ENCODE assay signal across 8 mouse cellular contexts in the genomic region with DNA sequence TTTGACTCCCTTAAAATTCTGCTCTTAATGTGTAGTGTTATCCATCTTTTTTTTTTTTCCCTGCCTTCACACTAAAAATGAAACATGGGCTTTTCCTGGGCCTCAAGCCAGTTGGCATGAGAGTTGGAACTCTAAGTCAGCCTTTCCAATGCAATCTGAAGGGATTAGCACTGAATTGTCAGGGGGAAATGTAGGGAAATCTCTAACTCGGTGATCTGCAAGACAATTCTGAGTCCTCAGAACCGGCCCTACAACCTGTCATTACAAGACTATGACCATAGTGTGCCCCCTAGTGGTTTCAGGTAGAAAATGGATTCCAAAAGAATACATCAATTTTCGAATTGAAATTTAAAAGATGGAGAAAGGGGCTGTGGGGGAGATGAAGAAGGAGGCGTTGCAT.
DNase-seq lines count a peak whose midpoint lies in the region; ATAC-seq lines count a peak whose summit lies in the region.

No protein-coding gene starts in this region.

- peak; percentile 25 for DNase-seq in adrenal gland, postnatal 14 days
- DNase-seq in adrenal gland, adult 8-10 months: no peak
- peak; percentile 25 for DNase-seq in layer of hippocampus, adult 11-12 months (ENCODE audit: low spot score)
- no peak for DNase-seq in layer of hippocampus, adult 9-10 months (ENCODE audit: low spot score)
- peak; percentile 18 for DNase-seq in adipocyte (ENCODE audit: low spot score)
- DNase-seq in forelimb bud, embryonic 11.5 days (ENCODE audit: low read depth, low spot score): peak; percentile 34
- DNase-seq in retina, embryonic 14.5 days (ENCODE audit: low spot score): peak; percentile 61

- ATAC-seq in megakaryocyte-erythroid progenitor cell, adult 5-6 weeks (replicated peaks; ENCODE audit: low FRiP score, low TSS enrichment, poor library complexity, severe bottlenecking): no peak

Comparison
In these comparisons a context has a peak if more than half of its experiments do, and no peak if none do; other contexts are left out.
1. DNase-seq: peak in adrenal gland, postnatal 14 days (single experiment), layer of hippocampus, adult 11-12 months (single experiment), adipocyte (single experiment), forelimb bud, embryonic 11.5 days (single experiment) and retina, embryonic 14.5 days (single experiment); none in adrenal gland, adult 8-10 months (single experiment) and layer of hippocampus, adult 9-10 months (single experiment).